Comparison of ENCODE assay signal across 13 mouse cellular contexts in genomic region chr17:27150871-27151270, GRCm38 (mm10). TPM values are rescaled to one million over a fixed set of nuclear protein-coding genes. Genes with fewer than 3 reads are reported as not detected.
DNase-seq lines count a peak whose midpoint lies in the region; ATAC-seq lines count a peak whose summit lies in the region.
"Had no signal": no experiment of that assay in that cellular context is flagged by ENCODE, and none has a peak within 500 bp of the region (broad histone marks: within the 10 kb centered on the region; RNA-seq: fewer than 3 reads in every experiment).

No protein-coding gene starts in this region.

- H3K9me3 ChIP-seq in kidney, embryonic 15.5 days (replicated peaks) = no peaks in the 10 kb centered on the region
- H3K9me3 ChIP-seq: embryonic facial prominence, embryonic 15.5 days; forebrain, embryonic 10.5 days; neural tube, embryonic 13.5 days had no signal

- H3K4me3 ChIP-seq in kidney, embryonic 15.5 days (replicated peaks) = no peak overlapping the region
- H3K4me3 ChIP-seq: embryonic facial prominence, embryonic 15.5 days; forebrain, embryonic 10.5 days; neural tube, embryonic 13.5 days had no signal

- H3K27ac ChIP-seq in kidney, embryonic 15.5 days = no peak overlapping the region
- H3K27ac ChIP-seq: embryonic facial prominence, embryonic 15.5 days; forebrain, embryonic 10.5 days; neural tube, embryonic 13.5 days had no signal

- H3K4me2 ChIP-seq in kidney, embryonic 15.5 days = no peak overlapping the region
- H3K4me2 ChIP-seq: embryonic facial prominence, embryonic 15.5 days; neural tube, embryonic 13.5 days had no signal

- no peak for ATAC-seq in kidney, embryonic 15.5 days (replicated peaks; ENCODE audit: low FRiP score)

- peak; percentile 53 for DNase-seq in heart, postnatal 4 days
- DNase-seq in heart, adult 8-10 months (ENCODE audit: low spot score) = no peak
- peak; percentile 41 to 80 for DNase-seq in kidney, postnatal 25 days
- DNase-seq in adrenal gland, adult 8-10 months = peak; percentile 55
- DNase-seq in adrenal gland, postnatal 25 days = peak; percentile 50
- no peak for DNase-seq in embryo, embryonic 9.5 days (ENCODE audit: extremely low spot score)
- DNase-seq: cerebellum, adult 9-10 months; left cerebral cortex, postnatal 4 days; right cerebral cortex, postnatal 25 days had no signal

- H3K27me3 ChIP-seq in kidney, embryonic 15.5 days = peaks cover 23% of the 10 kb centered on the region
- H3K27me3 ChIP-seq: embryonic facial prominence, embryonic 15.5 days; neural tube, embryonic 13.5 days had no signal

- 64% methylated on average over 7 of the region's 7 CpGs for WGBS in kidney, embryonic 15.5 days

- H3K9ac ChIP-seq in kidney, embryonic 15.5 days = no peak overlapping the region
- H3K9ac ChIP-seq: embryonic facial prominence, embryonic 15.5 days; neural tube, embryonic 13.5 days had no signal

- peaks cover 42% of the 10 kb centered on the region for H3K4me1 ChIP-seq in kidney, embryonic 15.5 days

- H3K36me3 ChIP-seq in kidney, embryonic 15.5 days = no peaks in the 10 kb centered on the region
- H3K36me3 ChIP-seq: embryonic facial prominence, embryonic 15.5 days; forebrain, embryonic 10.5 days; neural tube, embryonic 13.5 days had no signal

RNA-seq across cellular contexts. Expression of gene Ip6k3, which starts 16.7 kb away (rescaled TPM):
- total RNA-seq in heart, postnatal 4 days (2021) = 1 to 10 TPM; 3.6 to 4.0 TPM
- total RNA-seq in heart, adult 8-10 months (2022) = 1 to 10 TPM; 3.7 to 9.2 (median 4.8) TPM
- polyA plus RNA-seq in kidney, embryonic 15.5 days (2015; fragmentation: Nextera tagmentation; extraction: Ambion mirVana) = 0.10 and 0.27 TPM in 2 replicates
- 1 to 10 TPM in 3 of 4 experiments, under 1 TPM in 1; 0.49 to 1.8 (median 1.3) TPM for total RNA-seq in adrenal gland, adult 8-10 months (2022)
- 0.52 and 1.6 TPM in 2 replicates for total RNA-seq in adrenal gland, postnatal 25 days (2021)
- total RNA-seq: left cerebral cortex, postnatal 4 days had no signal

RNA-seq across cellular contexts. Expression of gene Uqcc2, which starts 17.2 kb away (rescaled TPM):
- 100 to 1,000 TPM; 256 to 274 TPM for total RNA-seq in heart, postnatal 4 days (2021)
- total RNA-seq in heart, adult 8-10 months (2022) = 100 to 1,000 TPM; 333 to 355 (median 345) TPM
- polyA plus RNA-seq in kidney, embryonic 15.5 days (2015; fragmentation: Nextera tagmentation; extraction: Ambion mirVana) = 297 and 300 TPM in 2 replicates
- 100 to 1,000 TPM; 252 to 380 (median 304) TPM for total RNA-seq in adrenal gland, adult 8-10 months (2022)
- 212 and 245 TPM in 2 replicates for total RNA-seq in adrenal gland, postnatal 25 days (2021)

RNA-seq across cellular contexts. Expression of gene Lemd2, which starts 53.4 kb away (rescaled TPM):
- 10 to 100 TPM; 35.3 to 36.4 TPM for total RNA-seq in heart, postnatal 4 days (2021)
- total RNA-seq in heart, adult 8-10 months (2022) = 10 to 100 TPM; 25.8 to 30.2 (median 27.8) TPM
- polyA plus RNA-seq in kidney, embryonic 15.5 days (2015; fragmentation: Nextera tagmentation; extraction: Ambion mirVana) = 13.3 and 16.7 TPM in 2 replicates
- total RNA-seq in adrenal gland, adult 8-10 months (2022) = 10 to 100 TPM; 58.3 to 93.1 (median 76.5) TPM
- 80.7 and 81.1 TPM in 2 replicates for total RNA-seq in adrenal gland, postnatal 25 days (2021)

Comparison
In these comparisons a context has a peak if more than half of its experiments do, and no peak if none do; other contexts are left out.
1. DNase-seq: peak in heart, postnatal 4 days (single experiment), kidney, postnatal 25 days (2 of 2), adrenal gland, adult 8-10 months (single experiment) and adrenal gland, postnatal 25 days (single experiment); none in heart, adult 8-10 months (single experiment) and embryo, embryonic 9.5 days (single experiment).